Mouse (Mus musculus): ENCODE data around the gene Asb17. TPM values are rescaled to one million over a fixed set of nuclear protein-coding genes. Genes with fewer than 3 reads are reported as not detected.

Gene Asb17
- polyA plus RNA-seq, 1 experiment from 2014 or later = not detected

DNA sequence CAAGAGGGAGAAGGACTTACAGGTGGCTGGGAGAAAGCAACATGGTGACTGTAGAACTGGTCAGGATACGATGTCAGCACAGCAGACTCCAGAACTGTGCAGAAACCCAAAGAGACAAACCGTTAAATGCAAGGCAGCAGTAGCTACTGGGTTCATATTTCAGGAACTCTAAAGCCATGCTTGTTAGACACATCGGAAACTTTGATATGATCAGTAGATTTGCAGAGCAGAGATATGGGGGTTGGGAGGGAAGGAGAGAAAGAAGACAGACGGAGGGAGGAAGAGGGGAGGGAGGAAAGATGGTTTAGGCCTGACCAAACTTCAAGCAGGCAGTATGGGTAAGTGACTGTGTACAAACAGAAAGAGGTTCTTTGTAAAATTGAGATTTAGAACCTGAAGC lies 6.4 kb upstream of the Asb17 start:
- DNase-seq (ENCODE audit: low spot score) = no peak
- Histone ChIP-seq H3K4me3 (ENCODE audit: low read depth, low read length) (no peak overlapping the region), H3K27me3 (replicated peaks; ENCODE audit: insufficient read depth, low read length) (no peaks in the 10 kb centered on the region), H3K4me2 (replicated peaks; ENCODE audit: low read depth, low read length) (no peak overlapping the region), H3K9me3 (ENCODE audit: low read length) (no peaks in the 10 kb centered on the region), H3K4me1 (ENCODE audit: insufficient read depth, low read depth, low read length) (no peaks in the 10 kb centered on the region), H3K36me3 (ENCODE audit: insufficient read depth, low read length) (no peaks in the 10 kb centered on the region), H3K9ac (replicated peaks; ENCODE audit: low read depth) (no peak overlapping the region), H3K27ac (ENCODE audit: low read length) (no peak overlapping the region)
- no peak for TF ChIP-seq EP300 (IDR thresholded peaks at IDR 0.05)
- 47% methylated on average over 4 of the region's 4 CpGs for WGBS
- no peak for ATAC-seq

DNA sequence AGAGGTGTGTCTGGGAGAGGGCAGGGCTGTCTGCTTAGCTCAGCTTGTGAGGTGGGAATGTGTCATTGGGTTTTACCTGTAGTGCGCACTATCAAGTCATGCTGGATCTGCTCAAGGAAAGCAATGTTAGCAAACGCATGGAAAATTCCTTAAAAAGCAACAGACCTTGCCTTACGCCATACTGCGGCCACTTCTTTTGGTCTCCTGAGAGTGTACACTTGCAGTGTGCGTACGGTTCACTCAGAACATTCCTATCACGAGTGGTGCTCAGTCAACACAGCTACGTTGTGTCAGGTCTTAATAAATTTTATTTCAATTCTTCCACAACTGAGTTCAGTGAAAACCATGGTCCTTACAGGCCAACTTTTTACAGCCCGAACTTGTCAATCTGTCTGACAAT lies 748 bp downstream of the Asb17 start:
- ATAC-seq = peak; percentile 76

DNA sequence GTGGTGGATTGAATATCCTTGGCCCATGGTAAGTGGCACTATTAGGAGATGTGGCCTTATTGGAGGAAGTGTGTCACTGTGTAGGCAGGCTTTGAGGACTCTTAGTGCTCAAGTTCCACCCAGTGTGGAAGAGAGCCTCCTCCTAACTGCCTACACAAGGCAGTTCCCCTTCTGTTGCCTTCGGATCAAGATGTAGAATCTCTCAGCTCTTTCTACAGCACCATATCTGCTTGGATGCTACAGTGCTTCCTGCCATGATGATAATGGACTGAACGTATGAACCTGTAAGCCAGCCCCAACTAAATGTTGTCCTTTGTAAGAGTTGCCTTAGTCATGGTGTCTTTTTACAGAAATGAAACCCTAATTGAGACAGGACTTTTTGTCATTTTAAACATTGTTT lies 1.5 kb downstream of the Asb17 start:
- no peaks in the 10 kb centered on the region for H3K9me3 ChIP-seq (ENCODE audit: low read length)
- DNase-seq (ENCODE audit: low spot score) (no peak), ATAC-seq (no peak)
- TF ChIP-seq EP300 (IDR thresholded peaks at IDR 0.05) = no peak
- no peak overlapping the region for H3K9ac ChIP-seq (replicated peaks; ENCODE audit: low read depth)
- H3K27ac ChIP-seq (ENCODE audit: low read length) = no peak overlapping the region
- no peak overlapping the region for H3K4me3 ChIP-seq (ENCODE audit: low read depth, low read length)
- H3K4me2 ChIP-seq (replicated peaks; ENCODE audit: low read depth, low read length) = no peak overlapping the region
- 79% methylated on average over 2 of the region's 2 CpGs for WGBS
- no peaks in the 10 kb centered on the region for H3K4me1 ChIP-seq (ENCODE audit: insufficient read depth, low read depth, low read length)
- H3K27me3 ChIP-seq (replicated peaks; ENCODE audit: insufficient read depth, low read length) = no peaks in the 10 kb centered on the region
- no peaks in the 10 kb centered on the region for H3K36me3 ChIP-seq (ENCODE audit: insufficient read depth, low read length)

More for the DNA sequence above, 748 bp downstream of the Asb17 start:
- TF ChIP-seq EP300 (IDR thresholded peaks at IDR 0.05) = no peak
- TF ChIP-seq CTCF (IDR thresholded peaks at IDR 0.05) = no peak
- Histone ChIP-seq H3K9ac (replicated peaks; ENCODE audit: low read depth) (no peak overlapping the region), H3K9me3 (ENCODE audit: low read length) (no peaks in the 10 kb centered on the region), H3K4me2 (replicated peaks; ENCODE audit: low read depth, low read length) (no peak overlapping the region), H3K4me1 (ENCODE audit: insufficient read depth, low read depth, low read length) (no peaks in the 10 kb centered on the region), H3K36me3 (ENCODE audit: insufficient read depth, low read length) (no peaks in the 10 kb centered on the region), H3K27ac (ENCODE audit: low read length) (no peak overlapping the region), H3K4me3 (ENCODE audit: low read depth, low read length) (no peak overlapping the region), H3K27me3 (replicated peaks; ENCODE audit: insufficient read depth, low read length) (no peaks in the 10 kb centered on the region)
- peak; percentile 66 for DNase-seq (ENCODE audit: low spot score)
- 69% methylated on average over 9 of the region's 9 CpGs for WGBS

DNA sequence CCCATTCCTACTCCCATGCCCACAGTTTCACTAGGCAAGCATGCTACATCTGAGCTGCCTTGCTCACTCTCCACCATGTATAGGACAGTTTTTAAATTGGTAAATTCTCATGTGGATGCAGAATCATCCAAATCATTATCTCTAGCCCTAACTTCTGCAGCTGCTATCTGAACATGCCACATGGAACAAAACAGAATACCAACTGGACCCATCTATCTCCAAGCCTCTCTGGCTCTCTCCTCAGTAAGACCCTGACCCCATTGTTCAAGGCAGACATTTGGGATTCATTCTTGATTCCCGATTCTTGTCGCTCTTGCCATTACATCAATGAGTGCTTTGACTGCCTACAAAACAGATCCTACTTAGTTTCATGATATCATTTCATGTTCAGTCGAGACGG lies 2.1 kb downstream of the Asb17 start:
- H3K9ac ChIP-seq (replicated peaks; ENCODE audit: low read depth) = no peak overlapping the region
- no peaks in the 10 kb centered on the region for H3K4me1 ChIP-seq (ENCODE audit: insufficient read depth, low read depth, low read length)
- no peak overlapping the region for H3K4me2 ChIP-seq (replicated peaks; ENCODE audit: low read depth, low read length)
- no peaks in the 10 kb centered on the region for H3K36me3 ChIP-seq (ENCODE audit: insufficient read depth, low read length)
- DNase-seq (ENCODE audit: low spot score) (no peak), ATAC-seq (no peak)
- TF ChIP-seq EP300 (IDR thresholded peaks at IDR 0.05) (no peak), CTCF (IDR thresholded peaks at IDR 0.05) (no peak)
- no peaks in the 10 kb centered on the region for H3K9me3 ChIP-seq (ENCODE audit: low read length)
- no peak overlapping the region for H3K27ac ChIP-seq (ENCODE audit: low read length)
- H3K4me3 ChIP-seq (ENCODE audit: low read depth, low read length) = no peak overlapping the region
- WGBS = 90% methylated on average over 4 of the region's 4 CpGs
- H3K27me3 ChIP-seq (replicated peaks; ENCODE audit: insufficient read depth, low read length) = no peaks in the 10 kb centered on the region

DNA sequence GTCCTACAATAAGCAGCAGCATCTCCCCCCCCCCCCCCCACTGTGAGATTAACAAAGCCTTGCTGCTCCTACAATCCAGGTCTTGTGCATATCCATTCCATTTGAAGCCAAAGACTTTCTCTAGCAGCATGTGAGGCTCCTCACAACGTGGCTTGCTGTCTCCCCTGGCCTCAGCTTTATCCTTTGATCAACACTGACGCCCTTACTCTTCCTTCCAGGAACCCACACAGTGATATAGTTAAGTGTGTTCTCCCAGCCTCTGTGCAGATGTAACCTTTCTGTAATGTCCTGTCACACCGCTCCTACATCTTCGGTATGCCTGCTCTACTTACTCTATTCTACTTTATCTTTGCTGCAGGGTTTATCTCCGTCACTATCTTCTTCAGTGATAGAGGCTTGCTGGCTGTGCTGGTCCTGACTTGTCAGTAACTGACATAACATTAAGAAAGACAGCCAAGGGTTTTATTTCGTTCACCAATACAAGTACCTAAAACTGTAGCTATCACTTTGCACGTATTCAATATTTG lies 3.3 kb downstream of the Asb17 start:
- 68% methylated on average over 7 of the region's 7 CpGs for WGBS
- no peak for TF ChIP-seq EP300 (IDR thresholded peaks at IDR 0.05)
- TF ChIP-seq CTCF (IDR thresholded peaks at IDR 0.05) = no peak
- H3K36me3 ChIP-seq (ENCODE audit: insufficient read depth, low read length) = no peaks in the 10 kb centered on the region
- H3K27ac ChIP-seq (ENCODE audit: low read length) = no peak overlapping the region
- H3K9ac ChIP-seq (replicated peaks; ENCODE audit: low read depth) = no peak overlapping the region
- no peaks in the 10 kb centered on the region for H3K4me1 ChIP-seq (ENCODE audit: insufficient read depth, low read depth, low read length)
- H3K4me3 ChIP-seq (ENCODE audit: low read depth, low read length) = no peak overlapping the region
- no peak for ATAC-seq
- no peak for DNase-seq (ENCODE audit: low spot score)
- H3K27me3 ChIP-seq (replicated peaks; ENCODE audit: insufficient read depth, low read length) = no peaks in the 10 kb centered on the region
- H3K9me3 ChIP-seq (ENCODE audit: low read length) = no peaks in the 10 kb centered on the region
- no peak overlapping the region for H3K4me2 ChIP-seq (replicated peaks; ENCODE audit: low read depth, low read length)

DNA sequence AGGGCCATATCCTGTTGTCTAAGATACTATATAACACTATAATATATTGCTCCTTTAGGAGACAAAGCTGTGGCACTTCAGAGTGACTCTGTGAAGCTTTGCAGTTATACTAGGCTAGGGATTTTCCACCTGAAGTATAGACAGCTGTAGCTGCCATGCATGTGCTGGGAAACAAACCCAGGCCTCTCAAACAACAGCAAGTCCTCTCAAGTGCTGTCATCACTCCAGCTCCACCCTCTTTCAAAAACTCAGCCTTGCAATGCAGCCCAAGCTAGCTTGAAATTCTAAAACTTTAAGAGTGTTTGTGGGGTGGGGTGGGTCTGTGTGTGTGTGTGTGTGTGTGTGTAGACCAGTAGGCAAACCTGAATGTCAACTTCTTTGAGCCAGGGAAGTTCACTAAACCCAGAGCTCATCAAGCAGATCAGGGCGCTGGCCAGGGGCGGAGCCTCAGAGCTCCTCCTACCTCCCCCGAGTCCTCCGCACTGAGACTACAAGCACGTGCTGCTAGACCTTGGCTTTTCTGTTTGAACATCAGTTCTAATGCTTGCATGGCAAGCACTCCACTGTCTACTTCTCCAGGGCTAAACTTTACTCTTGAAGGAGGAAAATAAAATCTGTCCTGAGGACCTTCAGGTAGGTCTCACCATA lies 5.5 kb downstream of the Asb17 start:
- ATAC-seq (peak; percentile 90), DNase-seq (ENCODE audit: low spot score) (peak; percentile 79)
- no peaks in the 10 kb centered on the region for H3K36me3 ChIP-seq (ENCODE audit: insufficient read depth, low read length)
- no peak overlapping the region for H3K27ac ChIP-seq (ENCODE audit: low read length)
- no peak overlapping the region for H3K4me3 ChIP-seq (ENCODE audit: low read depth, low read length)
- no peaks in the 10 kb centered on the region for H3K4me1 ChIP-seq (ENCODE audit: insufficient read depth, low read depth, low read length)
- no peaks in the 10 kb centered on the region for H3K9me3 ChIP-seq (ENCODE audit: low read length)
- no peak overlapping the region for H3K4me2 ChIP-seq (replicated peaks; ENCODE audit: low read depth, low read length)
- WGBS = 7% methylated on average over 5 of the region's 5 CpGs
- TF ChIP-seq CTCF (IDR thresholded peaks at IDR 0.05) (no peak), EP300 (IDR thresholded peaks at IDR 0.05) (no peak)
- no peaks in the 10 kb centered on the region for H3K27me3 ChIP-seq (replicated peaks; ENCODE audit: insufficient read depth, low read length)
- H3K9ac ChIP-seq (replicated peaks; ENCODE audit: low read depth) = no peak overlapping the region

DNA sequence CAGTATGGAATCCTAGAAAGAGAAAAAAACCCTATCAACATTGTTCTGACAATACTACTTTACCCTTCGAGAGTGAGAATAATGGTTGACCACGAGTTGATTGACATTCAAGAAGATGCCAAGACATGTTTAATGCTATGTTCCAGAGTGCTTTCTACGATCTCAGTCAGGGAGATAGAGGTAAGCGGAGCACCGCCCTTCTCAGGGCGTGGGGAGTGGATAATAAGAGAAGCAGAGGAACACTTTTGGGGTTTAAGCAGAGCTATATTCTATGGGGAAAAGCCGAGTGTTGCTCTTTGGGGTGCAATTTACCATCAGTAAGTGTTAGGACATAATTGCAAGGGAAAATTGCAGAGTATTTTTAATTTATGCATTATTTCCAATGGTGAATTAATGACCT lies 6.8 kb downstream of the Asb17 start:
- Histone ChIP-seq H3K36me3 (ENCODE audit: insufficient read depth, low read length) (no peaks in the 10 kb centered on the region), H3K9me3 (ENCODE audit: low read length) (no peaks in the 10 kb centered on the region), H3K4me3 (ENCODE audit: low read depth, low read length) (no peak overlapping the region), H3K27me3 (replicated peaks; ENCODE audit: insufficient read depth, low read length) (no peaks in the 10 kb centered on the region), H3K4me1 (ENCODE audit: insufficient read depth, low read depth, low read length) (no peaks in the 10 kb centered on the region), H3K27ac (ENCODE audit: low read length) (no peak overlapping the region), H3K4me2 (replicated peaks; ENCODE audit: low read depth, low read length) (no peak overlapping the region), H3K9ac (replicated peaks; ENCODE audit: low read depth) (no peak overlapping the region)
- no peak for ATAC-seq
- no peak for DNase-seq (ENCODE audit: low spot score)
- WGBS = 80% methylated on average over 7 of the region's 7 CpGs
- no peak for TF ChIP-seq EP300 (IDR thresholded peaks at IDR 0.05)
- TF ChIP-seq CTCF (IDR thresholded peaks at IDR 0.05) = no peak

Data from lung, postnatal 0 days (tissue).